Mouse (Mus musculus): Measurements from ENCODE around the gene Eif2b2. TPM values are rescaled to one million over a fixed set of nuclear protein-coding genes. Genes with fewer than 3 reads are reported as not detected.

The Eif2b2 gene
- polyA plus RNA-seq, 1 experiment: 58.0 TPM

- Histone ChIP-seq H3K27ac (ENCODE audit: insufficient read depth, low read length) (peak overlapping the region; percentile 90), H3K27me3 (ENCODE audit: control insufficient read depth, insufficient read depth, low read length, poor library complexity, severe bottlenecking) (no peaks in the 10 kb centered on the region), H3K9me3 (replicated peaks; ENCODE audit: control insufficient read depth, insufficient read depth, low read length, poor library complexity, severe bottlenecking) (no peaks in the 10 kb centered on the region), H3K4me3 (ENCODE audit: low read depth, low read length) (no peak overlapping the region), H3K4me1 (ENCODE audit: control insufficient read depth, insufficient read depth, low read length) (peaks cover 3% of the 10 kb centered on the region), H3K36me3 (ENCODE audit: control insufficient read depth, insufficient read depth, low read length, poor library complexity, severe bottlenecking) (peaks cover 4% of the 10 kb centered on the region), H3K9ac (ENCODE audit: low read depth, poor library complexity, severe bottlenecking) (peak overlapping the region; percentile 48)
- TF ChIP-seq EP300 (IDR thresholded peaks at IDR 0.05; ENCODE audit: insufficient read depth, low read depth, low read length): no peak
- no peak for TF ChIP-seq CTCF (IDR thresholded peaks at IDR 0.05; ENCODE audit: low read depth, low read length)
- no peak for TF ChIP-seq POLR2A (IDR thresholded peaks at IDR 0.05; ENCODE audit: insufficient read depth, low read length)
Measured at GRCm38 (mm10) chr12:85273508-85273907, 54.2 kb downstream of the Eif2b2 start.

Other genes with a start within 250 kb of the Eif2b2 start
- 173 and 179 TPM in 2 replicates for gene Fcf1, start 248.6 kb upstream of the Eif2b2 start, polyA plus RNA-seq (2011; ENCODE audit: insufficient read depth, insufficient read length, low read depth, missing spikeins)
- gene Arel1, start 248.6 kb upstream of the Eif2b2 start, polyA plus RNA-seq (2011; ENCODE audit: insufficient read depth, insufficient read length, low read depth, missing spikeins): 30.7 and 32.3 TPM in 2 replicates
- 103 and 105 TPM in 2 replicates for gene Ylpm1, start 223.2 kb upstream of the Eif2b2 start, polyA plus RNA-seq (2011; ENCODE audit: insufficient read depth, insufficient read length, low read depth, missing spikeins)
- 0.62 and 0.73 TPM in 2 replicates for gene Prox2, start 108.7 kb upstream of the Eif2b2 start, polyA plus RNA-seq (2011; ENCODE audit: insufficient read depth, insufficient read length, low read depth, missing spikeins)
- 139 and 147 TPM in 2 replicates for gene Dlst, start 108.6 kb upstream of the Eif2b2 start, polyA plus RNA-seq (2011; ENCODE audit: insufficient read depth, insufficient read length, low read depth, missing spikeins)
- 3.0 and 3.8 TPM in 2 replicates for gene Rps6kl1, start 68.2 kb upstream of the Eif2b2 start, polyA plus RNA-seq (2011; ENCODE audit: insufficient read depth, insufficient read length, low read depth, missing spikeins)
- gene Pgf, start 41.7 kb upstream of the Eif2b2 start, polyA plus RNA-seq (2011; ENCODE audit: insufficient read depth, insufficient read length, low read depth, missing spikeins): 5.5 and 5.8 TPM in 2 replicates
- 13.1 and 15.7 TPM in 2 replicates for gene Mlh3, start 51.1 kb downstream of the Eif2b2 start, polyA plus RNA-seq (2011; ENCODE audit: insufficient read depth, insufficient read length, low read depth, missing spikeins)
- gene Acyp1, start 69.0 kb downstream of the Eif2b2 start, polyA plus RNA-seq (2011; ENCODE audit: insufficient read depth, insufficient read length, low read depth, missing spikeins): 47.1 and 53.7 TPM in 2 replicates
- 0.84 and 0.88 TPM in 2 replicates for gene Zc2hc1c, start 69.1 kb downstream of the Eif2b2 start, polyA plus RNA-seq (2011; ENCODE audit: insufficient read depth, insufficient read length, low read depth, missing spikeins)
- 42.3 and 43.2 TPM in 2 replicates for gene Nek9, start 119.9 kb downstream of the Eif2b2 start, polyA plus RNA-seq (2011; ENCODE audit: insufficient read depth, insufficient read length, low read depth, missing spikeins)
- 174 and 184 TPM in 2 replicates for gene Tmed10, start 155.4 kb downstream of the Eif2b2 start, polyA plus RNA-seq (2011; ENCODE audit: insufficient read depth, insufficient read length, low read depth, missing spikeins)

Measured in ES-Bruce4 (cell line).